Mouse (Mus musculus) ovary, adult 18-20 months (tissue): ENCODE results near the gene Prr36.

Source experiments
- DNase-seq: peaks from one replicate; pipeline ENCODE4 v3.0.0; 2022; ENCODE audit warnings: low spot score, mixed read lengths

Prr36 gene

GRCm38 (mm10) chr8:4239193-4239890 is 22.1 kb upstream of the Prr36 start:
- no peak for DNase-seq

- peak; percentile 100 for DNase-seq
These were observed 21.4 kb upstream of the Prr36 start, which contains the start of the genes Map2k7 and Gm49320 for GRCm38 (mm10) chr8:4238434-4239192. TSS of gene Map2k7 (plus strand) at chr8:4238740. TSS of gene Gm49320 (plus strand) at chr8:4238865.

DNA sequence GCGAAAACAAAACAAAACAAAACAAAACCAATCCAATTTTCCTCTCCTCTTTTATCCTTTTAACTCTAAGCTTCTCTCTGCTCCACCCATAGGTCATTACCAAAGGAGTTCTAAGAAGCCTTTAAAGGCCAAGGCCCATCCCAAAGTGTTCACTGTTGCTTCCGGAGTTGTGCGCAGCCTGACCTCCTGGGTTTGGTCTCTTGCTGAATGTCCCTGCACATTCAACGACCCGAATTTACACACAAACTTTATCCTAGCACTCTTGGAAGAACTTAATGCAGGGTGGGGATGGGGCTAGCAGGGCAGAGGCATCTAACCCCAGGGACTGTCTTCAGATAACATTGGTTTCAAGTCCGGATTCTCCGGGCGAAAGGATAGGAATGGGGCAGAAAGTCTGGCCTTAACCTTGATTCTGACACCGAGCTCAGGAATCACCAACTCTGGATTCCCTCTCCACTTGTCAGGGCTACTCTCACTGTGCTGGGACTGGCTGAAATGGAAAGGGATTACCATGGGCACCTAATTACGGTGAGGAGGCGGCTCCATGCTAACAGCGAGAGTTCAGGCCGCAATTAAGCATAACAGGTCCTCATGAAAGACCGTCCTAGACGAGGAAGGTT is 20.7 kb upstream of the Prr36 start:
- DNase-seq = no peak

DNA sequence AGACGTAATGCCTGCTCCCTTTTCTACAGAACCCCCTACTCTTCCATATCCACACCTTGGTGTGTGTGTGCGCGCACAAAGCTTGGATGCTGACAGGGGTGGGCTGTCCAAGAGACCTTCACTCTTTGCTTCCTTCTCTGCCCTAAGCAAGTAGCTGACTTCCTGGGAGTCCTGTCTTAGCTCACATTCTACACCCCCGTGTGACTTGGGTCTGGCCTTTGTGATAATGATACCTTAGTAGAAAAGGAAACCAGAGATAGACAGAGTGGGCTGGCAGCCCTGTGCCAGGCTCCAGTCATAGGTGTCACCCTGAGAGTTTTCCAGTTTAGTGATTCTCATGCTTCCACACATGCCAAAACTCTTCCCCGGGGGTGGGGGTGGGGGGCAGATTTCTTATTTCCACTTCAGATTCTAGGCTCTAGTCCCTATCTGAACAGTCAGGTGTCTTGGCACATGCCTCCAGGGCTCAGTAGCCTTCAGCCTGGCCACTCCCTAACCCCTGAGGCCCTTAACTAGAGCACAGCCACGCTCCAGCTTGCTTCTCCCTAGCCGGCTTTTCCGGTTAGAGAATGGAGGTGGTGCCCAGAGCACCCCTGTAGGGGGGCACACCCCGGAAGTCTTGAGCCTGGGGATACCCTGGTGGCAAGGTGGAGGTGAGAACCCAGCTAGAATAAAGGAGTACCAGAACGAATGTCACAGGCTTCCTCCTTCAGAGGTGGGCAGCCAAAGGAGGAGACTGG is 13.5 kb upstream of the Prr36 start:
- DNase-seq = no peak

DNA sequence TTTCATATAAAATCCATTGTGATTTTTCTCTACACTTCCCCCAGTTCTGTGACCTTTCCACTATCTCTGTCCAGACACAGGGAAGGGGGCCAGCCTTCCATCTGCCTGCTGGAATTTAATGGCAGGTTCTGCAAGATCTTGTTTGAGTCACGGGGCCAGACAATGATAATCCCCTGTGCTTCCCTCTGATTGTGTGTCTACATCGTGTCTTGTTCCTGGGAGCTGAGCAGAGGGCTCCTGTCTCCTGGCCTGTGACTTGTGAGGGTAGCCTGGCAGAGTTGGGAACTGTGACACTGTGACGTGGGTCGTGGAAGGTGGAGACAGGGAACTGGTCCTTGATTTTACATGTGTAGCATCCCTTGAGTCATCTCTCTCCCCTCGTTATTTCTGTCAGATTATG is 12.5 kb upstream of the Prr36 start:
- no peak for DNase-seq

GRCm38 (mm10) chr8:4227919-4228318 is 10.7 kb upstream of the Prr36 start:
- no peak for DNase-seq

GRCm38 (mm10) chr8:4226739-4227347 is 9.6 kb upstream of the Prr36 start, which contains the start of gene Lrrc8e:
TSS of gene Lrrc8e (plus strand) at chr8:4226827.
- no peak for DNase-seq

- no peak for DNase-seq
These were observed 9.1 kb upstream of the Prr36 start for GRCm38 (mm10) chr8:4226323-4226722.

DNA sequence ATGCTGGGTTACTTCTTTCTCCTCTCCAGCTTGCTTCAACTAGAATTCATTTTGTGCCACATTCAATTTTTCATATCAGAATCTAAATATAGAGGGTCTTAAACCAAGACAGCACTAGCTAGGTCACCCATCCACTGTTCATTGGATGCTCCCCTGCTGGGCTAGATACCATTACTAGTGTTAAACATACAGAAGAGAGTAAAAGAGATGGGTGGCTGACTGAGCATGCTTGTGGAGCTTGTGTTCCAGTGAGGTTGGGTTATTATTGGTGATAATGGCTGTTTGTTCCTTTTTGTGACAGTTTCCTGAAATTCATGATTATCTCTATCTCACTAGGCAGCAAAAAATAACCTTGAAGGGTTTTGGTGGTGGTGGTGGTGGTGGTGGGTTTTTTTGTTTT is 4.8 kb upstream of the Prr36 start:
- no peak for DNase-seq

DNA sequence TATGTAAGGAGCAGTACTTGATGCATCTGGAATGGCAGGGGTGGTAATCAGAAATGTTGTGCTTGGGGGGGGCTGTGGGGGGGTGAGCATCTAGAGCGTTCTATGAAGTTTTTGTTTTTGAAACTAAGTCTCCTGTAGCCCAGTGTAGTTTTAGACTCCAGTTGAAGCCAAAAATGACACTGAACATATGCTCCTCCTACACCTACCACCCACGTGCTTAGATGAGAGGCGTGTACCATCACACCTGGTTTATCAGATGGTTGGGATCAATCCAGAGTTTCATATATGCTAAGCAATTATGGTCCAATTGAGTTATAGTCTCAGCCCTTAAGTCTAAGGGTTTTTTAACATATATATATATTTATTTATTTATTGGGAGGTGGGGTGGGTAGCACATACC is 2.4 kb upstream of the Prr36 start:
- no peak for DNase-seq

GRCm38 (mm10) chr8:4216296-4216695 is 963 bp downstream of the Prr36 start:
- DNase-seq = no peak

DNA sequence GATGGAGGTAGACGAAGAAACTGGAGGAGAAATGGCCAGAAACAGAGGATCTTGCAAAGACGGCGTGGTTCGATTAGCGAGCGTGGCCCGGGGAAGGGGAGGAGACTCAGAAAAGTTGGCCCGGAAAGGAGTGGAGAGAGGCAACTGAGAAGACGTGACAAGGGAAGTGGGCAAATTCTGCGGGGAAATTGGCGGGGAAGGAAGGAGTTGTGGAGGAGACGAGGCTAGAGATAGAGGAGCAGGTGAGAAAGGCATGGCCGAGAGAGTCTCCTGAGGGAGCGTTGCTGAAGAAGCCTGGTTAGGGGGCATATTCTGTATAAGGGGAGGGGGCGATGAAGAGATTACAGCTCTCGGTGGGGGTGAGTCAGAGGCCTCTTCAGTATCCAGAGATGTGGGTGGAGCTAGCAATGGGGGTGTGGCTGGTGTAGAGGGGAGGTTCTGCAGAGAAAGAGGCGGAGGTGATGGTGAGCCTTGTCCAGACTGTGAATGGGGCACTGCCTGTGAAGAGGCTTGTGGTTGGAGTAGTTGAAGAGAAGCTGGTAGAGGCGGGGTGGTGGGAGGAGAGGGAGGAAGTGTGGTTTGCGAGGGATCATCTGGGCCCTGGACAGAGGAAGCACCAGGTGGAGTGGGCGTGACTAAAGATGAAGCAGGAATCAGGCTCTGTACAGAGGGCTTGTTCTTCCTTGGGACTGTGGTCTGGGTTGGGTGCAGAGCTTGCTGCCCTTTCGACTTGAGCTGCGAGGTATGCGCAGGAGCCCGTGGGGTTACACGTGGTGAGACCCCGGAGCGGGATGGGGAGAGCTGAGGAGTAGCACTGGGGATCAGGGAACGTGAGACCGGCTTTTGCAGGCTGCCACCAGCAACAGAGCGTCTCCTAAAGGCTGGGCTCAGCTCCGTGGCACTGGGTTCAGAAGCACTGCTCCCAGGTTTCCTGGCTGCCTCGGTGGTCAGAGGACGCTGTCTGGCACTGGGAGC is 3.0 kb downstream of the Prr36 start:
- peak; percentile 78 for DNase-seq

DNA sequence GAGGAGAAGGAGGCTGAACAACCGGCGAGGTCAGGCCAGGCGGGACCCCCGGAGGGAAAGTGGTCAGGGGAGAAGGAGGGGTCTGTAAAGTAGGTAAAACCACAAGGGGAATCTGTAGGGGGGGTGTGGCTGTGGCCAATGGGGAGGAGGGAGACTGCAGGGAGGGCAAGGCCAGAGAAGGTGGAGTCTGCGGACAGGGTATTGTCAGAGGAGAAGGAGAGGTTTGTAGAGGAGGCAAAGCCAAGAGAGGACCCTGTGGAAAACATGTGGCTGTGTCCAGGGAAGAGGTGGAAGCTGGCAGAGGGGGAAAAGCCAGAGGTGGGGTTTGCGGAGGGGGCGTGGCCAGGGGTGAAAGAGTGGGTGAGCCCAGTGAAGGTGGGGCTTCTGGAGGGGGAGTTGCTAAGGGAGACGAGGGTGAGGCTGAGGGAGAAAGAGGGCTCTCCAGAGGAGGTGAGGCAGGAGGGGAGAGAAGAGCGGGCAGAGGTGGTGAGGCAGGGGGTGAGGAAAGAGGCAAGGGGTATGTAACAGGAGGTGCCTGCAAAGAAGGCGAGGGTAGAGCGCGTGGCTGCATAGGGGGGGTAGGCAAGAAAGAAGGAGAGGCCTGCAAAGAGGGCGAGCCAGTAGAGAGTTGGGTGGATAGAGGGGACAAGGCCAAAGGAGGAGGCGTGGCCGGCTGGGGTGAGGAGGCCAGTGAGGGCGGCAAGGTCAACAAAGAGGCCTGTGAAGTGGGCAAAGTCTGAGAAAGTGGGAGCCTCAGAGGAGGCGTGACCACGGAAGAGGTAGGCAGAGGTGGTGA is 3.9 kb downstream of the Prr36 start:
- DNase-seq = peak; percentile 81

GRCm38 (mm10) chr8:4212809-4213209 is 4.5 kb downstream of the Prr36 start:
- no peak for DNase-seq

GRCm38 (mm10) chr8:4211097-4211496 is 6.2 kb downstream of the Prr36 start:
- DNase-seq = no peak

DNA sequence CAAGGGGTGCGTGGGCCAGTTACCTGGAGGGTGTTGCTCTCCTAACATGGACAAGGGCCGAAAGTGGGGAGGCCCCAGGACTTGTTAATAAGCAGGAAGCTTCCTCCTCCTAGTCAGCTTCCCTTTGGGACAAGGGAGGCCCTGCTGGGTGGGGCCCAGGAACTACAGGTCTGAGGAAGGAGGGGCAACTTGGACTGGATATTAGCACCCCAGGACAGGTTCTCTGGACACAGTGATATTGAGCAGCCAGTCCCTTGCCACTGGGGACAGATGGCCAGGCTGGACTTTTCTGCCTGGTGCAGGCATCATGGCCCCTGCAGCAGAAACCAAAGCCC is 10.3 kb downstream of the Prr36 start:
- no peak for DNase-seq

DNA sequence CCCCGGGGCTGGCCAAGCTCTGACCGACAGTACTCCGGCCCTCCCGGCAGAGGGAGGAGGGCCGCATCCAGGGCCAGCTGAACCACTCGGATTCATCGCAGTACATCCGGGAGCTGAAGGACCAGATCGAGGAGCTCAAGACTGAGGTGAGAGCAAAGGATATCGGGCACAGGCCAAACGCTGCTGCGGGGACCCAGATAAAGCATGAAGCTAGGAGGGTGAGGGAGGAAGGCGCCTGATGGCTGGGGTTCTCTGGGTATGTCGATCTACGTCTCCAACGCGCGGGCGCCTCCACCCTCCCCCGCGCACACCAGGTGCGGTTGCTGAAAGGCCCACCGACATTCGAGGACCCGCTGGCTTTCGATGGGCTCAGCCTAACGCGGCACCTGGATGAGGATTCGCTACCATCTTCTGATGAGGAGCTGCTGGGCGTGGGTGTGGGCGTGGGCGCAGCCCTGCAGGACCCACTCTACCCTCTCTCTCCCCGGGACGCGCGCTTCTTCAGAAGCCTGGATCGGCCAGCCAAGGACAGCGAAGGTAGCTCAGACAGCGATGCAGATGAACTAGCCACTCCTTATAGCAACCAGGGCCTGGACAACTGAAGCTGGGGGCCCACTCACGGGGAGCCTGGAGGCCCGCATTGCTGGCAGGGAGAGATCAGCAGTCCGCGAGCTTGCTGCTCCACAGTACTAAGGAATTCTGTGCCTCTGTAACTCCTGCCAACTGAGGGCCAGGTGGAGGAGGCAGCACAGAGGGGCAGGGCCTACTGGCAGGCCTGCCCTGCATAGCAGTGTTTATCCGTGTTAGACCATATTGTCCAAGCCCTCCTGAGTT is 10.9 kb downstream of the Prr36 start:
- DNase-seq = no peak

GRCm38 (mm10) chr8:4205246-4206123 is 11.8 kb downstream of the Prr36 start:
- DNase-seq = no peak
